Mouse (Mus musculus) MN1 (cell line): ENCODE data around the gene Epha10.
"Not testable (repeated sequence)": the region's sequence is repeated elsewhere in the genome, so short reads cannot be mapped to it uniquely, and the experiment has no call there.

Experiments used
- DNase-seq: peaks from one replicate; pipeline ENCODE4 v3.0.0-alpha.2; 2016; ENCODE audit warnings: low spot score

Gene Epha10

DNA sequence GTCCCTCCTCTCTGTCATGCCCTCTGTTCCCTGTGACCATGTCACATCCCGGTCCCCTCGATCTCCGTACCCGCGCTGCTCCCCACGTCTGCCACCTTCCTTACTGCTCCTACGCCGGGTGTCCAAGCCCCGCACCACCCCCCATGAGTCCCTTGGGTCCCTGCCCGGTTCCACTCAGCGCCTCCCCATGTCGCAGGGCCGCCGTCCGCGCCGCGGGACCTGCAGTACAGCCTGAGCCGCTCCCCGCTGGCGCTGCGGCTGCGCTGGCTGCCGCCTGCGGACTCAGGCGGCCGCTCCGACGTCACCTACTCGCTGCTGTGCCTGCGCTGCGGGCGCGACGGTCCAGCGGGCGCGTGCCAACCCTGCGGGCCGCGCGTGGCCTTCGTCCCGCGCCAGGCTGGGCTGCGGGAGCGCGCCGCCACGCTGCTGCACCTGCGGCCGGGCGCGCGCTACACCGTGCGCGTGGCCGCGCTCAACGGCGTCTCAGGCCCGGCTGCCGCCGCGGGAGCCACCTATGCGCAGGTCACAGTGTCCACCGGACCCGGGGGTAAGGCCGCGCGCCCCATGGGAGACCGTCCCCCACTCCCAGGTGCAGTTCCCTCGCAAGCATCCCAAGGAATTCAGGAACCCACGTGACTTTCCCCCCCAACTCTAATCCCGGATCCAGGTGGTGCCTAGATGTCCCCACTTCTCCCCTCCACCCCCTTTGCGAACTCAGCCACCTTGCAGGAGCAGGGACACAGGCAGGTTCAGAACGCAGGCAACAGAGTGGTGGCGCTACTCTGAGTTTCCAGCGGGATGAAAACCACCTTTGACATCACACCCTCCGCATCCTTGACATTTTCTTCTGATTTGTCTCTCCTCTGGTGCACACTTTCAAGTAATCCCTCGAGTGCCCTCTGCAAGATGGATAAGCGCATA, 14.1 kb downstream of the Epha10 start:
- peak; percentile 22 for DNase-seq

DNA sequence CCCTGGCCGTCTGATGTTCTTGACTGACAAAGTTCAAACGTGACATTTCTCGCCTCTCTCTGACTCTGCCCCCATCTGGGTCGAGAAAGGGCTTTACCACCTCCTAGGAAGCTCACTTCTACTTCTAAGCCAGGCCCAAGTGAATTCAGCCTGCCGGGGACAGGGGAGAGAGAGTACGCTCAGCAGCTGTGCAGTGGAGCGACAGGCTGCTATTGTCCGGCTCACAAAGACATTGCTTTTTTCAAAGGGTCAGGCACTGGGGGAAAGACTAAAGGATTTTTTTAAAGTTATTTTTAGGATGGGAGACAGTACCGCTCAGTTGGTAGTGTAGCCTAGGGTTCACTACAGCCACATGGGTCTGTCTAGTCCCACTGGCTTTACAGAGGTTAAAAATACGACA, 17.7 kb downstream of the Epha10 start:
- DNase-seq = no peak

DNA sequence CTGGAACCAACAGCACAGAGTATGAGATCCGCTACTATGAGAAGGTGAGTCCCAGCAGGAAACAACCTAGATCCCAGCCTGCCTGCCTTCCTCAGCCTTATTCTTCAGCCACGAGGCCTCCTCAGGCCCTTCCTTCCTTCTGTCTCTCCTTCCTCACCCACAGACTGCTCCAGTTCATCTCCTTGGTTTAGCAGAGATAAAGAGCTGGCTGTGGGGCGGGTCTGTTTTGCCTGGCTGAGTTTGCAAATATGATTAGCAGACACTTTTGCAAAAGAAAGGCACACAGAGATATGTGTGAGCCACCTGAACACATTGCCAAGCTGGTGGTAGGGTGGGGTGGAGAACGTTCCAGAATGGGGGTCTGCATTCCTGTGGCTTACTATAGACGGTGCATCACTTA, 19.2 kb downstream of the Epha10 start:
- no peak for DNase-seq

DNA sequence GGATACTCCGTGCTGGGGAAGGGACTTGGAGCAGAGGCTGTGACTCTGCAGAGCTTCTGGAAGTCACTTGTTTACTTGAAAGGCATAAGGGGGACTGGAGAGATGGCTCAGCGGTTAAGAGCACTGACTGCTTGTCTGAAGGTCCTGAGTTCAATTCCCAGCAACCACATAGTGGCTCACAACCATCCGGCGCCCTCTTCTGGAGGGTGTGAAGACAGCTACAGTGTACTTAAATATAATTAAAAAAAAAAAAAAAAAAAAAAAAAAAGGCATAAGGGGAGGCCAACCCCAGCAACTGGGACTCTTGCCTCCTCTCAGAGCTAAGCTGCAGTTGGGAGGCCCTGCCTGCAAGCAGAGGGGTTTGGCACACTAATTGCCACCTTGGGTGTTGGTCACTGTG, 24.7 kb downstream of the Epha10 start:
- DNase-seq = peak; percentile 29

DNA sequence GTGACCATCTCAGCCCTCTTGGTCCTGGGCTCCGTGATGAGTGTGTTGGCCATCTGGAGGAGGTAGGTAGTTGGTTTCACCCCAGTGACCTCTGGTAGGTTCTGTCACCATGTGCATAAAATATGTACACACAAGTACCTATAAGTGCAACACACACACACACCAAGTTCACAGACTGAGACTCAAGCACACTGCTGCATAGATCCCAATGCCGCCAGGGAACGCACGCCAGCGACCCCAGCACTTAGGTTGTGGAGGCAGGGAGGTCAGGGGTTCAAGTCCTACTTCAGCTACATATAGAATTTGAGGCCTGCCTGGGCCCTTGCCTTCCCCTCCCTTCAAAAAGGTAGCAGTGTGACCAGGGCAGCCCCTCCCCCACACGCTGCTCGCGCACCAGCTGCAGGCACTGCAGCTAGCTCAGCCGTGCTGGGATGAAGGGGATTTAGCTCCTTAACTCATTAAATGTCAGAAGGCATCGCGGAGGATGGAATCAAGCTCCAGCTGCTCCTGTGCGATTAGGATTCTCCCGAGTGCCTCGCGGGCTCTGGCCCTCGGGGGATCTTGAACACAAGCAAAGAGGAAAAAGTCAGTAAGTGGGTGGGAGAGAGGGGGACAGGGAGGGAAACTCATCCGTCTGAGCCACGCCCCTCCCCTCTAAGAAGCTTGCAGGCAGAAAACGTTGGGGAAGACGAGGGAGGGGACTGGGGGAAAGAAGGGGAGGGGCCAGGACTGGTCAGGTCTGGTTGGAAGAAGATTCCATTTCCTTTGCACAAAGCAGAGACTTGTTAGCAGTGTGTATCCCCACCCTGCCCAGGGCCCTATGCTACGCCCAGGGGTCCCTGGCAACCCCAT, 25.5 kb downstream of the Epha10 start:
- DNase-seq = peak; percentile 58

DNA sequence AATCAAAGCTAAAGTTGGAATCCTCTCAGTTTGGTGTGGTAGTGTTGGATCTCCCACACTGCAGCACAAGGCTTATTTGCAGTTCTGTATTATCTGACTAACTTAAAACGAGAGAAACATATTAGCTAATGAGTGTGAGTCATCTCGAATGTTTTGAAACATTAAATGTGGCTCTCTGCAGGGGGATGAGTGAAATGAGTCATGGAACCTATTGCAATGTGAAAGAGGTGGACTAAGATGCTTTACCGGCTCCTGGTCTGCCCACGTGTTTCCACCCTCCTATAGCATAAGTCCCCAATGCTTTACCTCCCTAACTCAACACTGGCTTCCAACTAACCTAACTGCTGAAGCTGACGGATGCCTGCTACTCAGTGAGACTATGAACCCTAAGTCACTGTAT, 47.4 kb downstream of the Epha10 start:
- DNase-seq = peak; percentile 22

DNA sequence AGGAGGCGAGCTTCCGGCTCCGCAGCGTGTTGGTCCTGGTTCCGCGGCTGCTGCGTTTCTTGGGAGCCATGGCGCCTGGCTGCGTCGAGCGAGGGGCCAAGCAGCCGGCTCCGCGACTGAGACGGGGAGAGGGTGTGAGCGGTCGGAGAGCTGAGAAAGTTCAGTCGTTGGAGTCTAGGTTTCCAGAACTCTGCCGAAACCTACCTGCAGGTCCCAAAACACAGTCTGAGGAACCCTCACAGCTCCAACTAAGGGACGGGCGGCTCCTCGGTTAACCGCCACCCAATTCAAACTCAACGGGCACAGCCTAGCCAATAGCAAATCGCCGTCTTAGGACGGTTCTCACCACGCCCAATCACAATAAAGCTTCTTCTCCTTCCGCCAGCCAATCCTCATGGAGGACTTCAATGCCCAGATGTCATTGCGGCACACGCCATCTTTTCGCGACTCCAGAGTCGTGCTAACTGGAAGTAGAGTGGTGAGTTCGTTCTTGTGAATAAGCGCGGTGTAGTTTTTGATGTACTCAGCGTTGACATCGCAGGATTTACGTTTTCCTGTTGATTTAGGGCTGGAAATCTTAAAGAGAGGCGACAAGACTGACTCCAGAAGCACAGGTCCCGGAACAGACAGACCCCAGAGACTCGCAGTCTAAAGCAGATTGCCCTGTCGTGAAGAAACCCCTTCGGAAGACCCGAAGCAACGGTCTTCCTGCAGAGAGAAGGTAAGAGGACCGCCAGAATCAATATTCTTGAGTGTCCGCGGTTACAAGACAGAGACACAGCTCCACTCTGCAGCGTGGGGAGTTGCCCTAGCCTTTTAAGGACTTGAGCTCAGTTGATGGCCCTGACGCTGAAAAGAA, 56.1 kb downstream of the Epha10 start, which contains the start of gene 9930104L06Rik:
Gene 9930104L06Rik, plus strand, starts transcription at position 436 of the 859 bp plus-strand sequence.
- peak; percentile 96 for DNase-seq

DNA sequence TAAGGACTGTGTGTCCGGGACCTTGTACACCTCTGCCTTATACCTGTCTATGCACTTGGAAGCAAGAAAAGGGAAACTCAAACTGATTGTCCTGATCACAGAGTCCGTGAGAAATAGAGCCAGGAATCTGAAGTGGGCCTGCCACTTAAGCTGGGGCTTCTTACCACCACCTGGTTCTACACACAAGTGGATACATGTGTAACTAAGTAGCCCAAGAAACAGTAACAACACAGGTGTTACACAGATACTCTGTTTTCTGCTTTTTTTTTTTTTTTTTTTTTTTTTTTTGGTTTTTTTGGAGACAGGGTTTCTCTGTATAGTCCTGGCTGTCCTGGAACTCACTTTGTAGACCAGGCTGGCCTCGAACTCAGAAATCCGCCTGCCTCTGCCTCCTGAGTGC, 58.5 kb downstream of the Epha10 start, which contains the start of gene Cdca8:
Gene Cdca8, minus strand, starts transcription at position 101 of the 400 bp plus-strand sequence.
- not testable (repeated sequence) for DNase-seq

DNA sequence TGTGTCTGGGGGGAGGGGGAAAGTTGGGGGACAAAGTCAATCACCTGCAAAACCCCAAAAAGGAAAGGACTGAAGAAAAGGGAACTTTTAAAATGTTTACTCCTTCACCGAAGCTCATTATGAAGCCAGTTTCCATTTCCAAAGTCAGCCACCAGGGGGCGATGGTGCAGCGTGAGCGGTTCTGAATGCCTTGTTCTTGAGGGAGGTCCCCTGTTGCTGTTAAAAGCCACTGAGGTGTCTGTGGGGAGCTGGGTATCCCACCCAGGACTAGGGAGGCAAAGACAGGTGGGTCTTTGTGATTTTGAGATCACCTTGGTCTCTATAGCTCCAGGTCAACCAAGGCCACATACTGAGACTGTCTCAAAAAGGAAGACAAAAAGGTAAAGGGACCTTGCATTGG, 62.3 kb downstream of the Epha10 start:
- peak; percentile 81 for DNase-seq

DNA sequence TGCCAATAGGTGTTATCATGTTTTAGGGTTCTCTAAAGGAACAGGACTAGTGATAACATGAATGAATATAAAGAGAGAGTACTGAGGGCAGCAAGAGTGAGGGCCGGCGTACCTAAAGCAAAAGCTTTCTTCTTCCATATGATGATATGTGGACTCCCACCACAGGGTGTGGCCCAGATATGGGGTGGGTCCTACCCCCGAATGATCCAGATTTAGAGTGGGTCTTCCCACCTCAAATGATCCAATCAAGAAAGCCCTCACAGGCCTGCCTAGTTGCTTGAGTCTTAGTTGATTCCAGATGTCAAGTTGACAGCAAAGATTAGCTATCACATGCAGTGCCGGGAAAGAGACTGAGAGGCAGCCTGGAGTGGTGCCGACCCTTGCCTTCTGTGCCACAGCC, 63.1 kb downstream of the Epha10 start:
- no peak for DNase-seq

DNA sequence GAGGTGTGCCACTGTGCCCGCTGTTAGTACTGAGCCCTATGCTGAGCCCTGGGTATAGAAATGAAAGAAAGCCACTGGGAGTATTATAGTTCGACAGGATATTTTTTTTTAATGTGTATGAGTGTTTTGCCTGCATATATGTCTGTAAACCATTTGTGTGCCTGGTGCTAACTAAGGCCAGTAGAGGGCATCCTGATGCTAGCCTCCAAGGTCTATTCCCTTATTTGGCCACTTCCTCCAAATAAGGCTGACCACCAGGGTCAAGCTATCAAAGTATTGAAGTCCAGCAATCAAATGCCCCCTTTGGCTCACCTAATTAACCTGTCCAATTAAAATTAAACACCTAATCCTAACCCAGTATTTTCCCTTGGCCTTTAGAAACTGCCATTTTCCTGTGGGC, 64.3 kb downstream of the Epha10 start:
- DNase-seq = peak; percentile 34

DNA sequence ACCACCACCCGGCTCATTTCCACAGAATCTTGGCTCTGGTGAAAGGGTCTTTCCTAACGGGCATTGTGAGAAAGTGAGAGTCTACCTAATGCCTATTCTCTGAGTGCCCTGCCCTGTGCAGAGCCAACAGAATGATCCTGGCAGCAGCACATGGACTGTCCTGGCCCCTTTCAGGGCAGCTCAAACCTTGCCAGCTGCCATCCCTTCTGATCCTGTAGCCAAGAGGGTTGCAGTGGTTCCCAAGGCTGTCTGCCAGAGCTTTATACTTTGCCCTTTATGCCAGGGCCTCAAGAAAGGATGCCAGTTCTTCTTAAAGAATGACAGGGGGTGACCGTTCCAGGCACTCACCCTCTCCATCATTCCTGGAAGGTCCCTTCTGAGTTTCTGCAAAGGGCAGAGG, 68.8 kb downstream of the Epha10 start:
- DNase-seq = no peak

DNA sequence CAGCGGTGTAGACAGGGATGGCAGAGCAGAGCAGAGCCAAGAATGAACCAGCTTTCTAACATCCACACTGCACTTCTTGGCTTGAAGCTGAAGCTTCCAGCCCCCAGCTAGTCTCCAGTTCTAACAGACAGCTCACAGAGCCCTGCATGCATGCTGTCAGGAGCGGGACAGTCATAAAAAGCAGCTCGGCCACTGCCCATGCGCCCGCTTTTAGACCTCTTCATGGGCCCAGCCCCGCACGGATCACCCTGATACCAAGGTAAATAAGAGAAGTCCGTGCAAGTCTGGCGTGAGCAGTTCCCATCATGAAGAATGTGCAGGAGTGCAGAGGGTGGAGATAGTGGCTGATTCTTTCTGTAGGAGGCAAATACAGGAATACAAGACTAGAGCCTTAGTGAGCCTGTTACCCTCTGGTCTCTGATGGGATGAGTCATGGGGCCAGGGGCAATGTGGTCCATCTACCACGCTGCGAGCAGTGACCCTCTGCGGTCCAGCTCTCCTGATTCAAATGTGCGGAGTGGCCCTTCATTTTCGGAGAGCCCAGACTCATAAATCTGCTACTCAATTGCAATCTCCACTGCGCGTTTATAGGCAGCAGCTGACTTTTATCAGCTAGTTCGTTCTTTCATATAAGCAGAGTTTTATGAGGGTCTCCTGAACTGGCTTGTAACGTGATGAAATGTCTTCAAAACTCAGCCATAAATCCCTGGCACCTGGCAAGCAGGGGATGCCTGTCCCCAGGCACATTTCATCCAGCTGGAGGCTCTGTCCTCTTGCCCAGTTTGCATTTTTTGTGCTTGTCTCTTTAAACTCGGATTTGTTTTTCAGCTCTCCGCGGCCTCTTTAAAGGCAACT, 69.7 kb downstream of the Epha10 start:
- DNase-seq = peak; percentile 31

DNA sequence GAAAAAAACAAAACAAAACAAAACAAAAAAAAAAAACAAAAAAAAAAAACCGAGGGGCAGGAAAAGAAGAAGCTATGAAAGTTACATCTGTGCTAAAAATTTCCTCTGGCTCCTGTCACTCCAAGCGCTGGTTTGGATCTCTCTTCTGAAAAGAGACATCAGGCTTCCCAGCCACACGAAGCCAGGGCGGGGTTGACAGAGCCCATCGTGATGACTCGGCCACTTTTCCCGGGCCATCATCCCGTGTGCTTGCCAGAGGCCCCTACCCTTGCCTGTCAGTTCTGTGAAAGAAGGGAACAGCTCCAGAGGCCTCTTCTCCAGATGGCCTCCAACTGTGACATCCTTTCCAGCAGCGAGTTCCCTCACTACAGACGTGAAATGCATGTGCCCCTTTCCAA, 70.3 kb downstream of the Epha10 start:
- DNase-seq = peak; percentile 27

DNA sequence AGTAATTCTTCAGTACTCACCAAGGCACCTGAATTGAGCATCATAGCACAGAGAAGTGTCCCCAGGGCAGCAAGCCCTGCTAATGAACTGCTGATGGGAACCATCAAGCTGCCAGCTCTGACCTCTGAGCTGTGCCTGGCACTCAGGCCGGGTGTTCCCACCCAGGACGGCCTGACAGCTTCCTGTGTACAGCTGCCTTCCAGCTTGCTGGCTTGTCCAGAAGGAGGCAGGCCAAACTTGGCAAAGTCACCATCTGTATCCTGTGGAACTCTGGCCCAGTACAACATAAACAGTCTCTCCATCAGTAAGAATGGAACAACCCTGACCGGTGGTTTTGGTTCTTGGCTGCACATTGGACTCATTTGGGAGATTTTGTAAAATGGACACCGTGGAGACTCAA, 72.8 kb downstream of the Epha10 start:
- DNase-seq = no peak

DNA sequence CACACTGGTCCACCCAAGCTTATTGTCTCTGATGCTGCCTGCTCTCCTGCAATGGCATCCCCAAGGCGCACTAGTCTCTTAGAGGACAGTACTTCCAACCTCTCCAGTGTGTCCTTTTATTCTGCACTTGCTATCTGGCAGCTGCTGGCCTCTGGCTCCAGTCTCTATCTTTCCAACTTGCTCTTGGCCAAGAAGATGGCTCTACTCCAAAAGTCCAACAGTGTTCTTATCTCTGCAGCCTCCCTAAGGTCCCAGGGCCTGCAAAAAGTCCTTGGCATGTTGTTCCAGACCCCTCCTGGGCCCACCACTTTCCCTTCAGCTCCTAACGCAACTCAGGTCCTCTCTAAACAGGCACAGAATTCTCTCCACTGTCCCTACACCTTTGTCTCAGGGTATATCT, 76.6 kb downstream of the Epha10 start:
- no peak for DNase-seq

DNA sequence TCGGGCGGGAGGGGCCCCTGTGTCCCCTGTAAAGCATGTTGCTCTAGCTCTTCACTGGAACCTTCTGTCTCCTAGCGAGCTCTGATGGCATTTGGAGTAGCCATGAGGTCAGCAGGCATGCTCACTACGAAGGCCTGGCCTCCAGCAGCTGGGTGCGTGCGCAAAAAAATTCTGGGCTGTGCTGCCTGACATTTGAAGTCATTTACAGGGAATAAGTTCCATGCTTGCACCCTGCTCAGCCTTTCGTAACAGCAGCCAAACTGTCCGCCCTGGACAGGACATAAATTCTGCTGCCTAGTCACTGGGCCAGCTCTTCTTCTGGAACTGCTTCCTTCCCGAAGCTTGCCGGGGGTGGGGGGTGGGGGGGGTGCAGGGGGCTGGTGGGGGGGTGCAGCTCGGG, 78.4 kb downstream of the Epha10 start:
- no peak for DNase-seq

DNA sequence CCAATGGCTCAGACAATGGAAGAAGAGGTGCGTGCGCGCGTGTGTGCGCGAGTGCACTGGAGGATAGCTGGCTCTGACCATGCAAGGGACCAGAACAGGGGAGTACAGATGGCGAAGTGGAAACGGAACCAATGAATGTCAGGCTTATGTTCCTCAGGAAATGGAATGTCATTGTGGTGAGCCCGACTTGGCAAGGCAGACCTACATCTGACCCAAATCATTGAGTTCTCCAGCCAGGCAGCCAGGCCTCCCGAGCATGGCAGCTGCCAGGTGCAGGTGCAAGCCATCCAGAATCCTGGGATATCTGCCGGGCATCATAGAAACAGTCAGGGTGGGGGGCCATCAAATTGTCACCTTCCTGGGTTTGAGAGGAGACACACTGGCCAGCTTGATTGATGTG, 80.2 kb downstream of the Epha10 start:
- no peak for DNase-seq

DNA sequence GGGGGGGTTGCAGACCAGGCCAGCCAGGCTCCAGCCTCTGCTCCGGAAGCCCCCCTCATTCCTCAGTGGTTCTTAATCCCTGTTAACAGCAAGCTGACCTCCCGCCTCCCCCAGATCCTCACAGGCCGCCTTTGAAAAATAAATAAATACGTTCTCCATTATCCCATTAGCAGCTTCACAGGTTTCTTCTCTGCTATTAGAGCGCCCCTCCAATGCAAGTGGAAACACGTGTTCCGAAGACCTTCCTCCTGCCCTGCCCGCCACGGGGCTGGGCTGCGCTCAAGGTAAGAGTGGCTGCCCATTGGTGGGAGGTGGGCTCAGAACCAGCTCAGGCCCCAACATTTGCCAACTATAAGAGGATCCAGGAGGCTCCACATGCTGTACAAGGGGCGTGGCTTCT, 81.9 kb downstream of the Epha10 start:
- DNase-seq = no peak

DNA sequence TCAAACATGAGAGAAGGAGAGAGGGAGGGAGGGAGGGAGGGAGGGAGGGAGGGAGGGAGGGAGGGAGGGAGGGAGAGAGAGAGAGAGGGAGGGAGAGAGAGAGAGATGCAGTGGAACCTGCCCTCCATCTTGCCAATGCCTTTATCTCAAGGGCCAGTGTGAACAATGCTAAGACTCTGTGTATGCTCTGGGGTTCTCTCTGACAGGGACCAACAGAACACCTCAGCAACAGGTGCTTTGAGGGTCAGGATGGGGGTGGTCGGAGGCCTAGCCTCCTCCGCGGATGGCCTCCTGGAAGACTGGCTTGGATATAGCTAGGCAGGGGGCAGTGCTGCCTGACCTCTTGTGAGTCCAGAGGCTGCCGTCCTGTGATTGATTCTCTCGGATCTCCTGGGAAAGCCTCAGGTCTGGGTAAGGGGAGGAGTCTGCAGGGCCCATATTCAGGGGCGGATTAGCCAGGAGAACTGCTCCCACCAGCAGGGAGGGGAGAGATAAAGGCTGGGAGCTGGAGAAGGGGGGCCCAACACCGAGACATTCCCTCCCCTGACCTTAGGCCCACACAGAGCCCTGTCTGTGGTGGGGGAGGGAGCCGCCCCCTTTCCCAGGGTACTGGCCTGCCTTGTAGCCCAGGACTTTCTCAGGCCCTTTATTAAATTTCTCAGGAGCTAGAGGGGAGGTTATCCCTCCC, 84.4 kb downstream of the Epha10 start:
- no peak for DNase-seq
